Mouse (Mus musculus): ENCODE results near the gene Tor2a.

Gene Tor2a

GRCm38 (mm10) chr2:32757056-32757845 lies at the start of gene Tor2a:
Gene Tor2a, plus strand, starts transcription at chr2:32757234.
- peak; percentile 92 for DNase-seq (ENCODE audit: low read depth, low spot score)

GRCm38 (mm10) chr2:32708643-32709042 lies 48.4 kb upstream of the Tor2a start:
- DNase-seq (ENCODE audit: low read depth, low spot score) = no peak

- no peak for DNase-seq (ENCODE audit: low read depth, low spot score)
These were observed 47.4 kb upstream of the Tor2a start for GRCm38 (mm10) chr2:32709521-32710137.

GRCm38 (mm10) chr2:32710425-32710824 lies 46.6 kb upstream of the Tor2a start:
- DNase-seq (ENCODE audit: low read depth, low spot score) = no peak

GRCm38 (mm10) chr2:32711301-32712056 lies 45.6 kb upstream of the Tor2a start:
- DNase-seq (ENCODE audit: low read depth, low spot score) = no peak

GRCm38 (mm10) chr2:32712108-32712551 lies 44.9 kb upstream of the Tor2a start:
- no peak for DNase-seq (ENCODE audit: low read depth, low spot score)

- peak; percentile 80 for DNase-seq (ENCODE audit: low read depth, low spot score)
These were observed 44.5 kb upstream of the Tor2a start for GRCm38 (mm10) chr2:32712586-32712933.

GRCm38 (mm10) chr2:32712934-32713817 lies 43.9 kb upstream of the Tor2a start, which contains the start of gene Cdk9:
Gene Cdk9, minus strand, starts transcription at chr2:32713076.
- DNase-seq (ENCODE audit: low read depth, low spot score) = peak; percentile 84

GRCm38 (mm10) chr2:32714117-32714986 lies 42.7 kb upstream of the Tor2a start:
- DNase-seq (ENCODE audit: low read depth, low spot score) = no peak

GRCm38 (mm10) chr2:32714987-32715425 lies 42.0 kb upstream of the Tor2a start:
- DNase-seq (ENCODE audit: low read depth, low spot score) = no peak

GRCm38 (mm10) chr2:32718761-32719160 lies 38.3 kb upstream of the Tor2a start:
- DNase-seq (ENCODE audit: low read depth, low spot score) = no peak

GRCm38 (mm10) chr2:32720053-32720452 lies 37.0 kb upstream of the Tor2a start:
- DNase-seq (ENCODE audit: low read depth, low spot score) = no peak

- DNase-seq (ENCODE audit: low read depth, low spot score) = no peak
These were observed 36.3 kb upstream of the Tor2a start, which contains the start of gene Sh2d3c for GRCm38 (mm10) chr2:32720681-32721229. Gene Sh2d3c, plus strand, starts transcription at chr2:32721055.

- DNase-seq (ENCODE audit: low read depth, low spot score) = no peak
These were observed 35.0 kb upstream of the Tor2a start for GRCm38 (mm10) chr2:32722046-32722445.

- no peak for DNase-seq (ENCODE audit: low read depth, low spot score)
These were observed 34.5 kb upstream of the Tor2a start for GRCm38 (mm10) chr2:32722581-32722980.

GRCm38 (mm10) chr2:32724149-32724548 lies 32.9 kb upstream of the Tor2a start:
- no peak for DNase-seq (ENCODE audit: low read depth, low spot score)

GRCm38 (mm10) chr2:32724832-32725790 lies 31.9 kb upstream of the Tor2a start:
- no peak for DNase-seq (ENCODE audit: low read depth, low spot score)

GRCm38 (mm10) chr2:32727435-32727834 lies 29.6 kb upstream of the Tor2a start:
- peak; percentile 82 for DNase-seq (ENCODE audit: low read depth, low spot score)

- DNase-seq (ENCODE audit: low read depth, low spot score) = no peak
These were observed 28.6 kb upstream of the Tor2a start for GRCm38 (mm10) chr2:32728463-32728862.

All from brain, embryonic 18.5 days (tissue).